Mouse (Mus musculus): ENCODE results near the gene Ppp2r5a. TPM values are rescaled to one million over a fixed set of nuclear protein-coding genes. Genes with fewer than 3 reads are reported as not detected.

The Ppp2r5a gene
- total and polyA plus RNA-seq, 2 experiments from 2014 or later, result 10.6 to 63.2 TPM

DNA sequence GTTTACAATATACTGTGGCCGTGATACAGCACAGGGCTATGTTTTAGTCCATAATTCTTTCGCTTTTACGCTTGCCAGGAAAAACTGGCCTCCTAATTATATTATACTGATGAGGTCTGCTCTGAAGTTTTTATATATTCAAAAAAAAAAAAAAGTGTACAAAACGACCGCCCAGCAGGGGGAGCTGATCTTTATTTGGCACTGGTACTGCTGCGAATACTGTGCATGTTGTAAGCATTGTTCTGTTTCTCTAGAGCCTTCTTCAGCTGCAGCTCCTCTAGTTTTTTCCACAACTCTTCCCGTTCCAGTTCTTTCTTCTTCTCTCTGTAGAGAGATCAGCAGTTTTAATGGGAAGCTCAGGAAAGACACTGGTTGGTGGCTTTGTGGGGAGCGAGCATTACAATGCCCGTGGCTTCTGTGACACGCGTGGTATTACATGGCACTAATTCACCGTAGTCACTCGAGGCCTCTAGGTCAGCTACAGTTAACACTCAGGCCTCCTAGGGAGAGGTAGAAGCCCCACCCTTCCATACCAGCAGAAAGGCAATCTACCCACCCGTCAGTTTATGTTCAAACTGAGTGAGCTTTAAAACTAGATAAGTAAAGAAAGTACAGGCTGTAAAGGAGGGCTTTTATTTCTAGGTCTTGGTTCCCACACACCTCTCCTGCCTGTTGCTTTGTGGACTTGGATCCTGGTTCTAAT, 50.1 kb downstream of the Ppp2r5a start:
- ATAC-seq (ENCODE audit: low FRiP score), result no peak
- Histone ChIP-seq H3K4me2 (ENCODE audit: low read depth, low read length, poor library complexity, severe bottlenecking) (no peak overlapping the region), H3K36me3 (ENCODE audit: insufficient read depth, low read length) (peaks cover 54% of the 10 kb centered on the region), H3K4me3 (ENCODE audit: low read depth, low read length) (no peak overlapping the region), H3K4me1 (ENCODE audit: insufficient read depth, low read length) (no peaks in the 10 kb centered on the region), H3K9ac (replicated peaks; ENCODE audit: low read length, poor library complexity, severe bottlenecking) (no peak overlapping the region), H3K27me3 (ENCODE audit: insufficient read depth, low read length) (no peaks in the 10 kb centered on the region), H3K9me3 (ENCODE audit: low read length) (no peaks in the 10 kb centered on the region), H3K27ac (ENCODE audit: low read depth, low read length) (no peak overlapping the region)
- TF ChIP-seq CTCF (IDR thresholded peaks at IDR 0.05), result peak; percentile 71
- WGBS, result 62% methylated on average over 14 of the region's 14 CpGs
- peak; percentile 76 for DNase-seq (ENCODE audit: low spot score)

DNA sequence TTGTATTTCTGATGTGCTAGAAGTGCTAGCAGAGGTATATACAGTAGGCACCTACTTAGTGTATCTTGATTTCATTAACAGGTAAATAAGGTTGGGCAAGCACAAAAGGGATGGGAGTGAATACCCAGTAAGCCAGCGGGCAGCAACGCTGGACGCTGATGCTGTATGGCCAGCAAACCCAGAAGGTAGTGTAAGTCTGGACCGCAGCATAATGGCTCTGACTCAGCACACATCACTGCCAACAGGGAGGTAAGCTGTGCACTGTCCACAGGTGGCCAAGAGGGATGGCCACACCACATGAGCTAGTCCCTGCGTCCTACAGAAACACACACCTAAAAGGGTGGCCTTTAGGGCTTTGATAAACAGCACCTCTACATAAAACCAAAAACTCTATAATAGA, 52.7 kb downstream of the Ppp2r5a start:
- no peak overlapping the region for H3K27ac ChIP-seq (ENCODE audit: low read depth, low read length)
- DNase-seq (ENCODE audit: low spot score) (no peak), ATAC-seq (ENCODE audit: low FRiP score) (no peak)
- H3K9me3 ChIP-seq (ENCODE audit: low read length), result no peaks in the 10 kb centered on the region
- no peak overlapping the region for H3K9ac ChIP-seq (replicated peaks; ENCODE audit: low read length, poor library complexity, severe bottlenecking)
- 99% methylated on average over 5 of the region's 5 CpGs for WGBS
- H3K36me3 ChIP-seq (ENCODE audit: insufficient read depth, low read length), result peaks cover 61% of the 10 kb centered on the region
- H3K27me3 ChIP-seq (ENCODE audit: insufficient read depth, low read length), result no peaks in the 10 kb centered on the region
- TF ChIP-seq CTCF (IDR thresholded peaks at IDR 0.05), result no peak
- H3K4me2 ChIP-seq (ENCODE audit: low read depth, low read length, poor library complexity, severe bottlenecking), result no peak overlapping the region
- no peaks in the 10 kb centered on the region for H3K4me1 ChIP-seq (ENCODE audit: insufficient read depth, low read length)
- no peak overlapping the region for H3K4me3 ChIP-seq (ENCODE audit: low read depth, low read length)

DNA sequence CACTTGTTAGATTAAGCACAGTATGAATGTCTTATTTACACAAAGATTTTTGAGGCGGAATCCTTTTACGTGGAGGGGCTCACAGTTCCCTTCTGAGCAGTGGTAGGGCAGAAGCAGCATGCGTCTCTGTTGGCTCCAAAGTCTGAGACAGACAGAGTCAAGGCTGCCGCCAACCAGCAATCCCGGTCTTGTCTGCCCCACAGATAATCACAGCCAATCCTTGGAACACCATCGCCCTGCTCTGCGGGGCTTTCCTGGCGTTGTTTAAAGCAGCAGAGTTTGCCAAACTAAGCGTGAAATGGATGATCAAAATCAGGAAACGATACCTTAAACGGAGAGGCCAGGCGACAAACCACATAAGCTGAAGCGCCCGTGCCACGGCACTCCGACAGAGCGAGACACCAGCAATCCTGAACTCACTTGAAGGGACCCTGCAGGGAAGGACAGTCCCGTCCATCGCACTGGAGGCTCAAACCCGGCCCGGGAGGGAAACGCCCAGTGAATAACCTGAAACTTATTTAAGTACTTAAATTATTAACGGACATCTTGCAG, 53.5 kb downstream of the Ppp2r5a start:
- DNase-seq (ENCODE audit: low spot score), result no peak
- Histone ChIP-seq H3K36me3 (ENCODE audit: insufficient read depth, low read length) (peaks cover 69% of the 10 kb centered on the region), H3K9ac (replicated peaks; ENCODE audit: low read length, poor library complexity, severe bottlenecking) (no peak overlapping the region), H3K27ac (ENCODE audit: low read depth, low read length) (no peak overlapping the region), H3K9me3 (ENCODE audit: low read length) (no peaks in the 10 kb centered on the region), H3K4me2 (ENCODE audit: low read depth, low read length, poor library complexity, severe bottlenecking) (no peak overlapping the region), H3K27me3 (ENCODE audit: insufficient read depth, low read length) (no peaks in the 10 kb centered on the region), H3K4me1 (ENCODE audit: insufficient read depth, low read length) (no peaks in the 10 kb centered on the region), H3K4me3 (ENCODE audit: low read depth, low read length) (no peak overlapping the region)
- TF ChIP-seq CTCF (IDR thresholded peaks at IDR 0.05), result no peak
- ATAC-seq (ENCODE audit: low FRiP score), result no peak
- WGBS, result 81% methylated on average over 23 of the region's 23 CpGs

DNA sequence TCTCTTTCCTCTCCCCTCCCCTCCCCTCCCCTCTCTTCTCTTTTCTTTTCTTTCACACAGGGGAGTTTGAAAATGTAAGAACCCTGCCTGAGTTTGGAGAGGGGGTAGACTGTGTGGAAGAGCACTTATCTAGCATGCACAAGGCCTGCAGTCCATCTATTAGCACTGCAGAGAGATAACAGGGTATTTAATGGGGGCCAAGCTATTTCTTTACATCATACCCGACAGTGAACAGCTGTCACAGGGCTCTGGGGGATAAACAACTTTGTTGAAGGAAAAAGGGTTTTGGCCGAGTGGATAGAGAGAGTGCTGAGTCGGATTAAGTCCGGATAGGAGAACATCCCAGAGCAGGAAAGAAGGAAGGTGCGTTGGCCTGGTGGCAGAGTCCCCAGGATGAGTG, 54.1 kb downstream of the Ppp2r5a start:
- DNase-seq (ENCODE audit: low spot score) (no peak), ATAC-seq (ENCODE audit: low FRiP score) (no peak)
- Histone ChIP-seq H3K27ac (ENCODE audit: low read depth, low read length) (no peak overlapping the region), H3K4me1 (ENCODE audit: insufficient read depth, low read length) (no peaks in the 10 kb centered on the region), H3K9ac (replicated peaks; ENCODE audit: low read length, poor library complexity, severe bottlenecking) (no peak overlapping the region), H3K9me3 (ENCODE audit: low read length) (no peaks in the 10 kb centered on the region), H3K4me2 (ENCODE audit: low read depth, low read length, poor library complexity, severe bottlenecking) (no peak overlapping the region), H3K36me3 (ENCODE audit: insufficient read depth, low read length) (peaks cover 69% of the 10 kb centered on the region), H3K27me3 (ENCODE audit: insufficient read depth, low read length) (no peaks in the 10 kb centered on the region), H3K4me3 (ENCODE audit: low read depth, low read length) (no peak overlapping the region)
- 55% methylated on average over 5 of the region's 5 CpGs for WGBS
- no peak for TF ChIP-seq CTCF (IDR thresholded peaks at IDR 0.05)

DNA sequence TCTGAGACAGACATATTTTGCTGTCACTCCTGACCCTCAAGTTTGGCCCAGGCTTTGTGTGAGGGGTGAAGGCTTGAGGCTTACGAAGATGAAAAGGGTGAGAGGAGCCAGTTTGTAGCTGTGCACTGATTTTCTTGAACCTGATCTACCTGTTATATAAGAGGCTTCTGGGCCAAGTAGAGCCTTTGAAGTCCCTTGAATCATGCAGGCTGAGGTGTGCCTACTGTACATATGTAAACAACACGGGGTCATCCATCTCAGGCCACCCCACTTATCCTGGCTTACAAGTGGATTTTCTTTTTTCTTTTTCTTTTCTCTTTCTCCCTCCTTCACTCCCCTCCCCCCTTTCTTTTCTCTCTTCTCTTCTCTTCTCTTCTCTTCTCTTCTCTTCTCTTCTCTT, 54.5 kb downstream of the Ppp2r5a start:
- DNase-seq (ENCODE audit: low spot score) (no peak), ATAC-seq (ENCODE audit: low FRiP score) (no peak)
- Histone ChIP-seq H3K9me3 (ENCODE audit: low read length) (no peaks in the 10 kb centered on the region), H3K27me3 (ENCODE audit: insufficient read depth, low read length) (no peaks in the 10 kb centered on the region), H3K36me3 (ENCODE audit: insufficient read depth, low read length) (peaks cover 71% of the 10 kb centered on the region), H3K4me1 (ENCODE audit: insufficient read depth, low read length) (no peaks in the 10 kb centered on the region), H3K4me3 (ENCODE audit: low read depth, low read length) (no peak overlapping the region), H3K27ac (ENCODE audit: low read depth, low read length) (no peak overlapping the region), H3K9ac (replicated peaks; ENCODE audit: low read length, poor library complexity, severe bottlenecking) (no peak overlapping the region), H3K4me2 (ENCODE audit: low read depth, low read length, poor library complexity, severe bottlenecking) (no peak overlapping the region)
- WGBS, result 89% methylated on average over 2 of the region's 2 CpGs
- TF ChIP-seq CTCF (IDR thresholded peaks at IDR 0.05), result no peak

DNA sequence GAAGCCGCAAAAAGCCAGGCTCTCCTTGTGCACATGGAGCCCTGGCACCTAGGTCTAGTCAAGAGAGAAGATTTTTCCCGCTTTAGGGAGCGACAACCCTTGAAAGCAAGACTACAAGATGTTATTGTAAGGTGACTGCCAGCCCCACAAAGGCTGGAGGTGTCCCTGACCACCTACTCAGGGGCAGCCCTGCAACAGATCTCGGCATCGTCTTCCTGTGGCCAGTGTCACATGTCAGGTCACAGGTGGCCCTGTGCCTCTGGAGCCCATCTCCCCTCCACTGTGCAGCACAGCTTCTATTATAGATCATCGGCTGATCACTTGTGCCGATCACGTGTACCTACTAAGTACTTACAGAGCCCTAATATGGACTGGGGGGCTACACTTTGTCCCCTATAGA, 55.5 kb downstream of the Ppp2r5a start:
- no peak overlapping the region for H3K9ac ChIP-seq (replicated peaks; ENCODE audit: low read length, poor library complexity, severe bottlenecking)
- TF ChIP-seq CTCF (IDR thresholded peaks at IDR 0.05), result no peak
- H3K27ac ChIP-seq (ENCODE audit: low read depth, low read length), result no peak overlapping the region
- no peak for ATAC-seq (ENCODE audit: low FRiP score)
- 94% methylated on average over 8 of the region's 8 CpGs for WGBS
- peaks cover 70% of the 10 kb centered on the region for H3K36me3 ChIP-seq (ENCODE audit: insufficient read depth, low read length)
- H3K27me3 ChIP-seq (ENCODE audit: insufficient read depth, low read length), result no peaks in the 10 kb centered on the region
- H3K9me3 ChIP-seq (ENCODE audit: low read length), result no peaks in the 10 kb centered on the region
- no peak overlapping the region for H3K4me2 ChIP-seq (ENCODE audit: low read depth, low read length, poor library complexity, severe bottlenecking)
- H3K4me1 ChIP-seq (ENCODE audit: insufficient read depth, low read length), result no peaks in the 10 kb centered on the region
- H3K4me3 ChIP-seq (ENCODE audit: low read depth, low read length), result no peak overlapping the region
- DNase-seq (ENCODE audit: low spot score), result no peak
